Mouse (Mus musculus) embryonic facial prominence, embryonic 11.5 days (tissue): ENCODE measurements around the gene Adap1. TPM values are rescaled to one million over a fixed set of nuclear protein-coding genes. Genes with fewer than 3 reads are reported as not detected.

ENCODE experiments used
- ATAC-seq: fragments of 200-750 bp; cut with Nextera tagmentation; replicated peaks from 2 replicates; pipeline ENCODE4 v1.8.0; 2017; ENCODE audit warnings: low read depth; ENCODE audit not compliant: insufficient number of reproducible peaks, low FRiP score, low TSS enrichment
- DNase-seq: peaks from one replicate; pipeline ENCODE4 v3.0.0-alpha.2; 2015; ENCODE audit warnings: low spot score
- H3K27ac ChIP-seq: fragments of 300-500 bp; sonication (generic); replicated peaks from 2 replicates; pipeline ENCODE4 v1.5.1; 2014; ENCODE audit warnings: mild to moderate bottlenecking, low read depth, low read length, control low read depth
- H3K27me3 ChIP-seq: fragments of 300-500 bp; sonication (generic); 2 replicates; pipeline ENCODE4 v1.6.1; 2014; ENCODE audit warnings: mild to moderate bottlenecking, low read length, moderate library complexity, mixed read lengths; ENCODE audit not compliant: control insufficient read depth, insufficient read depth
- H3K36me3 ChIP-seq: fragments of 300-500 bp; sonication (generic); replicated peaks from 2 replicates; pipeline ENCODE4 v1.6.1; 2014; ENCODE audit warnings: low read depth, mild to moderate bottlenecking, low read length, moderate library complexity, mixed read lengths; ENCODE audit not compliant: control insufficient read depth, insufficient read depth
- H3K4me1 ChIP-seq: fragments of 300-500 bp; sonication (generic); 2 replicates; pipeline ENCODE4 v1.6.1; 2014; ENCODE audit warnings: low read length, mixed read lengths; ENCODE audit not compliant: control insufficient read depth, insufficient read depth
- H3K4me2 ChIP-seq: fragments of 300-500 bp; sonication (generic); 2 replicates; pipeline ENCODE4 v1.6.1; 2014; ENCODE audit warnings: low read depth, mild to moderate bottlenecking, control low read depth, low read length, moderate library complexity
- H3K4me3 ChIP-seq: fragments of 300-500 bp; sonication (generic); 2 replicates; pipeline ENCODE4 v1.5.1; 2014; ENCODE audit warnings: low read depth, low read length, control low read depth
- H3K9ac ChIP-seq: fragments of 300-500 bp; sonication (generic); replicated peaks from 2 replicates; pipeline ENCODE4 v1.6.1; 2014; ENCODE audit warnings: mild to moderate bottlenecking, control low read depth, low read length
- H3K9me3 ChIP-seq: fragments of 300-500 bp; sonication (generic); replicated peaks from 2 replicates; pipeline ENCODE4 v1.6.1; 2016; ENCODE audit warnings: mild to moderate bottlenecking, low read length, inconsistent platforms, mixed read lengths; ENCODE audit not compliant: control insufficient read depth
- WGBS: fragments of 180-500 bp; shearing (Covaris S2); extraction: QIAGEN DNeasy Blood & Tissue Kit; methylation state at CpG from one replicate; pipeline ENCODE4 v1.1.7; 2014; 5-methylcytosine and 5-hydroxymethylcytosine counted together
- polyA plus RNA-seq: library from polyadenylated mRNA; unstranded; fragments of >200 nt; fragmentation: Nextera tagmentation; extraction: Ambion mirVana; gene quantifications from 2 replicates; pipeline ENCODE4 v1.2.1, GENCODE M21; 2014

The Adap1 gene
- polyA plus RNA-seq: 1.6 and 1.7 TPM in 2 replicates

DNA sequence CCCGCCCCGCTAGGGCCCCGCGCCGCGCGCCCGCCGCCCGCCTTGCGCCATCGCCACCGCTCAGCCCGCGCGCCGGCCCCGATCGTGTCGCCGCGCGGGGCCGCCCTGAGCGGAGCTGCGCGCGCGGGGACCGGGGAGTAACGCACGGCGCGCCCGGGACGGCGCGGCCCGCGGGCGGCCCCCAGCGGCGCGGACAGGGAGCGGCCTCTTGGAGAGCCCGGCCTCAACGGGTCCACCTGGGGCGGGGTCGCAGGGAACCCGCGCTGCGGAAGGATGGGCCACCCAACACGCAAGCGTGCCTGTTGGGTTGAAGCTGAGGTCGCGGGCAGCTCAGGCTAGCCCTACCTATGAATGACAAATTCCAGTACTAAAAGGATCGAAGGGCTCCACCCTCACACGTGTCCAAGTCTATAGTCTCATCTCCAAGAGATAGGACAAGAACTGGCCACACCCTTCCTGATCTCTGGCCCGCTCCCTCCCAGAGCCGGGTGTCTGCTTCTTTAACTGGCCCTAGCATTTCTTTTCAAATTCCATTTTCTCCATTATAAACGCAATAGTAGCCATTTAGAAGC lies at the start of gene Adap1:
TSS of gene Adap1 (minus strand) at position 228 of the 572 bp plus-strand sequence.
- H3K4me1 ChIP-seq: no peaks in the 10 kb centered on the region
- peak within 1 kb of the TSS; percentile 95 for H3K4me2 ChIP-seq
- H3K27me3 ChIP-seq: peaks cover 27% of the 10 kb centered on the region
- no peak within 1 kb of the TSS for H3K27ac ChIP-seq
- WGBS: 3% methylated on average over 37 of the region's 61 CpGs
- ATAC-seq (0 out of 2 replicates have a peak, but pooled peaks have one; percentile 29), DNase-seq (peak; percentile 69)
- no peaks in the 10 kb centered on the region for H3K36me3 ChIP-seq
- no peaks in the 10 kb centered on the region for H3K9me3 ChIP-seq
- H3K4me3 ChIP-seq: peak within 1 kb of the TSS; percentile 51
- H3K9ac ChIP-seq: peak within 1 kb of the TSS; percentile 65

GRCm38 (mm10) chr5:139374841-139375240 lies 49.4 kb upstream of the Adap1 start:
- DNase-seq (no peak), ATAC-seq (no peak)
- no peak overlapping the region for H3K4me2 ChIP-seq
- no peak overlapping the region for H3K9ac ChIP-seq
- 71% methylated on average over 2 of the region's 2 CpGs for WGBS
- no peaks in the 10 kb centered on the region for H3K36me3 ChIP-seq
- H3K27ac ChIP-seq: no peak overlapping the region
- no peaks in the 10 kb centered on the region for H3K9me3 ChIP-seq
- no peak overlapping the region for H3K4me3 ChIP-seq
- peaks cover 3% of the 10 kb centered on the region; the same call in 1 of the 2 replicates for H3K4me1 ChIP-seq
- H3K27me3 ChIP-seq: no peaks in the 10 kb centered on the region

DNA sequence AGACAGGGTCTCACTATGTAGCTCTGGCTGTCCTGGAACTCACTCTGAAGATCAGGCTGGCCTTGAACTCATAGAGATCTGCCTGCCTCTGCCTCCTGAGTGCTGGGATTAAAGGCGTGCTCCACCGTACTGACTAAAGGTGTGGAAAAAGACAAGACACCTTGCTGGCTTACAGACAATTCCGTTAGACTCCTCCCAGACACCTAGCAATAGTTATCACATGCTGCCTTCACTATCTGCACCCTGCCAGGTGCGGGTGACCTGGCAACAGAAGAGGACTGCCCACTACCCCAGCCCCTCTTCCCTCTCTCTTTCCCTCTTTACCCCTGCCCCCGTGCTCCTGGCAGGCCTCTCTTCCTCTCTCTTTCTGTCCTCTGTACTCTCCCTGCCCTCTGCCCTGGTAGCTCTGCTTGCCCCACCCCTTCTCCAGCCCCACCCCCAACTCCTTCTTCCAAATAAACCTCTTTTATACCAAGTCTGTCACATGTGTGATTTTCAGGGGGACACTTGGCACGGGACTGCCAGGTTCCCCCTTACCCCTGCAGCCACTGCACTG lies 48.5 kb upstream of the Adap1 start:
- 87% methylated on average over 6 of the region's 6 CpGs for WGBS
- Histone ChIP-seq H3K4me1 (peaks cover 3% of the 10 kb centered on the region; the same call in 1 of the 2 replicates), H3K9me3 (no peaks in the 10 kb centered on the region), H3K27me3 (no peaks in the 10 kb centered on the region), H3K4me3 (no peak overlapping the region), H3K36me3 (no peaks in the 10 kb centered on the region), H3K27ac (no peak overlapping the region), H3K4me2 (no peak overlapping the region), H3K9ac (no peak overlapping the region)
- no peak for ATAC-seq
- DNase-seq: no peak

- WGBS: 81% methylated on average over 3 of the region's 3 CpGs
- H3K27ac ChIP-seq: no peak overlapping the region
- no peak overlapping the region for H3K4me3 ChIP-seq
Observed at GRCm38 (mm10) chr5:139373126-139373525, 47.7 kb upstream of the Adap1 start.

GRCm38 (mm10) chr5:139371631-139372401 lies 46.4 kb upstream of the Adap1 start:
- Histone ChIP-seq H3K27me3 (no peaks in the 10 kb centered on the region), H3K9me3 (no peaks in the 10 kb centered on the region), H3K9ac (peak overlapping the region; percentile 91), H3K36me3 (no peaks in the 10 kb centered on the region), H3K4me2 (peak overlapping the region; percentile 82), H3K4me3 (peak overlapping the region; percentile 66), H3K4me1 (no peaks in the 10 kb centered on the region), H3K27ac (peak overlapping the region; percentile 67; the same call in 1 of the 2 replicates)
- 2% methylated on average over 39 of the region's 39 CpGs for WGBS
- DNase-seq (peak; percentile 95), ATAC-seq (peak; percentile 88)

More at GRCm38 (mm10) chr5:139373126-139373525, 47.7 kb upstream of the Adap1 start:
- H3K9ac ChIP-seq: no peak overlapping the region
- no peaks in the 10 kb centered on the region for H3K36me3 ChIP-seq
- peaks cover 3% of the 10 kb centered on the region; the same call in 1 of the 2 replicates for H3K4me1 ChIP-seq
- ATAC-seq (no peak), DNase-seq (no peak)
- no peaks in the 10 kb centered on the region for H3K9me3 ChIP-seq
- no peaks in the 10 kb centered on the region for H3K27me3 ChIP-seq
- no peak overlapping the region for H3K4me2 ChIP-seq

DNA sequence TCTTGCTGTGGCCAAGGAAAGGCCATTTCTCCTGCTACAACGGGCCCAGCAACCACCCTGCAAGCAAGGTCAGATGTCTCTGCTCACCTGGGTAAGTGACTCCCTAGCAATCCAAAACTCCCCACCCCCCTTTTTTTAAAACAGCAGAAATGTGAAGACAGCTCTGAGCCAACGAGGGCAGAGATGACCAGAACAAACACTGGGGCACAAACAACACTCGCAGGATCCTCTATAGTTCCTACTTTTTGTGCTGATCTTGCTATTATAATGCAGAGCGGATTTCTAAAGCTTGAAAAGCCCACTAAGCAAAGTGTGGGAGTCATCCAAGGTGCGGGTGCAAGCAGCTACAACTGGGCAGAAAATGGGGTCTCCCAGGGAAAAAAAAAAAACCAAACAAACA lies 45.7 kb upstream of the Adap1 start:
- H3K9me3 ChIP-seq: no peaks in the 10 kb centered on the region
- H3K4me3 ChIP-seq: peak overlapping the region; percentile 66
- no peaks in the 10 kb centered on the region for H3K4me1 ChIP-seq
- DNase-seq: no peak
- WGBS: 72% methylated on average over 5 of the region's 5 CpGs
- H3K27me3 ChIP-seq: no peaks in the 10 kb centered on the region
- peak overlapping the region; percentile 91; the same call in 1 of the 2 replicates for H3K9ac ChIP-seq
- no peaks in the 10 kb centered on the region for H3K36me3 ChIP-seq
- H3K4me2 ChIP-seq: peak overlapping the region; percentile 82; the same call in 1 of the 2 replicates
- no peak for ATAC-seq
- no peak overlapping the region for H3K27ac ChIP-seq

GRCm38 (mm10) chr5:139370336-139370735 lies 44.9 kb upstream of the Adap1 start:
- WGBS: 90% methylated on average over 6 of the region's 6 CpGs
- Histone ChIP-seq H3K27ac (no peak overlapping the region), H3K4me1 (peaks cover under 1% of the 10 kb centered on the region; the same call in 1 of the 2 replicates), H3K27me3 (no peaks in the 10 kb centered on the region), H3K4me2 (no peak overlapping the region), H3K4me3 (no peak overlapping the region), H3K36me3 (no peaks in the 10 kb centered on the region), H3K9me3 (no peaks in the 10 kb centered on the region), H3K9ac (peak overlapping the region; percentile 14; the same call in 1 of the 2 replicates)
- DNase-seq: no peak
- no peak for ATAC-seq
